Mouse (Mus musculus) regulatory T cell (primary cell): Measurements from ENCODE around the gene Kcnj10.

Experiments used
- in situ Hi-C: fragments of 300-600 bp; cut with MboI, MseI; formaldehyde crosslinking; loops from one replicate; pipeline ENCODE4 v1.15.1; 2025; ENCODE audit warnings: high pct_unique_total_duplicates

Gene Kcnj10

DNA sequence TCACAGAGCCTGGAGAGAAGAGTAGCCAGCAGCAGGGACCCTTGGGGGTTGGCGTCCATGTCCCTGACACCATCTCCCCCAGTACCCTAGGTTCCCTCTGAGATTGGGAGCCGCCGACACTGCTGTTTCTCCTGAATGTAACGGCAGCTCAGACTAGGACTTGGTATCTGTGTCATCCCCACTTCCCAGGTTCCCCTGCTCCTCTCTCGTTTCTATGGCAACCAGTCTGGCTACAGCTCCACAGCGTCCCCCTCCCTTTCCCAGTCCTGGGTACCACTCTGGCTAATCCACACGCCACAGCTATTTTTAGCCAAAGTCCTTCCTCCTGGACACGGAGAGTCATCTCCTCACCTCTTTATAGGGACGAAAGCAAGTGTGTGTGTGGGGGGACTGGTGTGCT, 11.9 kb upstream of the Kcnj10 start, which contains the start of gene Kcnj9:
TSS of gene Kcnj9 (minus strand) at position 188 of the 400 bp plus-strand sequence.
- in situ Hi-C loops, result no loop called here

DNA sequence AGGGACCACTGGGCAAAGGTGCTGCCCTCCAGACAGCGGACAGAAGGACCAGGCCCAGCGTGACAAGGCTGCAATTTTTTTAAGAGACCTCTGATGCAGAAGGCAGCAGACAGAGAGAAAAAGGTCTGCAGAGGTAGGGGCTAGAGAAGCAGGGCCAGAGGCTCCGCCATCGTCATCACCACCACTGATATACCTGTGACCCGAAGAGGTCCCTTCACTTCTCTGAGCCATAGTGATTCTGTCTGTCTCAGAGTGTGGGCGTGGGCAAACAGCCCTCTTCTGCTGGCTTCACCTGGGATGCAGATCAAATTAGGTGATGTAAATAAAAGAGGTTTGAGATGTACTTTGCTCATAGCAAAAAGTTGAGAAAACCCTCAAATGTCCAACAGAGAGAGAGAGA, 11.4 kb upstream of the Kcnj10 start:
- in situ Hi-C loops, result no loop called here

DNA sequence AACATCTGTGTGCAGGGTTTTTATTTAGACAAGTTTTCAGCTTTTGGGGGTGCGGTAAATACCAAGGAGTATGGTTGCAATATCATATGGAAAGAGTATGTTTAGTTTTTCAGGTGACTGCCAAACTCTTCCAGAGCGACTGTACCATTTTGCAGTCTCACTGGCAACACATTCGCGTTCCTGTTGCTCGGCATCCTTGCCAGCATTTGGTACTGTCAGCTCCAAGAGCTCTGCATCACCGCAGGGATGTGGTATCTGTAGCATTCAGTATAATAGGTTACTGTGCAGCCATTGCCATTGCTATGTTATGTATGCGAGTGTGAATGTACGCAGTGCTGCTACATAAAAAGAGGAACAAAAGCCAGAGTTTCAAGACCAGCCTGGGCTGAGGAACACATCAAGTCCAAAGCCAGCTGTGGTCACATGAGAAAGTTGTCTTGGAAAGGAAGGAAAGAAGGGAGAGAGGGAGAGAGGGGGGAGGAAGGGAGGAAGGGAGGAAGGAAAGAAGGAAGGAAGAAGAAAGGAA, 9.5 kb upstream of the Kcnj10 start:
- in situ Hi-C loops, result no loop called here

- in situ Hi-C loops, result no loop called here
Observed at GRCm38 (mm10) chr1:172332925-172333324, 8.1 kb upstream of the Kcnj10 start.

GRCm38 (mm10) chr1:172333512-172333911, 7.5 kb upstream of the Kcnj10 start:
- in situ Hi-C loops, result no loop called here

- in situ Hi-C loops, result no loop called here
Observed at GRCm38 (mm10) chr1:172335804-172336203, 5.2 kb upstream of the Kcnj10 start.

DNA sequence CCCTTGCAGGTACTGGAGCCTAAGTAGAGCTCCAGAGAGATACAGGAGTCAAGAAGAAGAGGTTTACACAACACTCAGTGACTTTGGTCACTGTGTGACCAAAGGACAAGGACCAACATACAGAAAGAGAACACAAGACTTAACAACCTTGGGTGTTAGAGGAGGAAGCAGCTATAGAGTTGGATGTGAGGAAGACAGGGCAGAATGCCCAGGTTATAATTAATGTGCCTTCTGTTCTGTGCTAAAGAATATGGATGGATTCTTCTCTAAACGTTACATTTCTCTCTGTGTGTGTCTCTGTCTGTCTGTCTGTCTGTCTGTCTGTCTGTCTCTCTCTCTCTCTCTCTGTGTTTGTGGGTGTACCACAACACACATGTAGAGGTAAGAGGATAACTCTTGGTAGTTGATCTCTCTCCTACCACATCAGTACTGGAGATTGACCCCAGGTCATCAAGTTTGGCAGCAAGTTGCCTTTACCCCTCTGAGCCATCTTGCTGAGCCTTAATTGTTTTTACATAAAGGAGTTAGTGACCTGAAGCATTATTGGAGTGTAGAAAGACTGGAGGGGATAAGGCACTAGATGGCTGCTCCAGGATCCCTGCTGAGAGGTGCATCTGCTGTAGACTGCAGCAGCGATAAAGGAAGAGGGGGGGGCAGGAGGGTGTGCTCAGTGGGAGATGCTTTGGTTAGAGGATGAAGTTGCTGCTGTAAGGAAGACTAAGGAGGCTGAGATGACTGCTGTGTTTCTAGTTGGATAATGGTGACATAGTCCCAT, 3.4 kb upstream of the Kcnj10 start:
- in situ Hi-C loops, result no loop called here

DNA sequence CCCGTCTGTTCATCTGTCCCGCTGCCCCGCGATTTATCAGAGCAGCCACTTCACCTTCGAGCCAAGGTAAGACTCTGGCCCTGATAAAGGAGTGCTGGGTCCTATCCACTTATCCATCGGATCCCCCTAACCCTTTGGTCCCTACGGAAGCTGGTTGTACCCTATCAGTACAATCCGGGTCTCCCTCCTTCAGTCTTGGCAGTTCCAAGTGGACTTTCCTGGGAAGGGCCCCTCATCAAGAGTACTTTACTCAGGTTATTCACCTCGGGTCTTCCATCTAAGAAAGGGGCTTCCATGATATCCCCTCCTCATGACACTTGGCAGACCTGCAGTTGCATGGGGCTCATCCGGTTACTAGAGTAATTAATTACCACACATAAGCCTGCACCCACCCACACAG, 376 bp downstream of the Kcnj10 start:
- in situ Hi-C loops, result no loop called here

- in situ Hi-C loops, result no loop called here
Observed at GRCm38 (mm10) chr1:172342729-172343128, 1.7 kb downstream of the Kcnj10 start.

GRCm38 (mm10) chr1:172343914-172344313, 2.9 kb downstream of the Kcnj10 start:
- in situ Hi-C loops, result no loop called here

DNA sequence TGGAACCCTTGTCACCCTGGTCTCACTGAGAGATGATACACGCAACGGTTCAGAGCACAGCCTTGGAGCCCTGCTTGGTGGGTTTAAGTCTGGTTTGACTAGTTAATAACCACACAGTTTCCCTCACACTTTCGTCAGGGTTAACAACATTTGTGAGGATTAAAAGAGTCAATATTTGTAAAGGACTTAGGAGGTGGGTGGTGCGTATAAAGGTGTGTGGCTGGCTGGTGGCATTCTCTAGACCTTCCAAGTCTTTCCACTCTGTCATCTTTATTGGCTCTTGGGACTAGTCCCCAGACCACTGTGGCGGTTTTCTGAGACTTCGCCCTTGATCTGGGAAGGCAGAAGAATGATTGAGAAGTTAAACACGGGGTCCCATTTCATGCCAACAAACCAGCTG, 3.8 kb downstream of the Kcnj10 start:
- in situ Hi-C loops, result no loop called here

DNA sequence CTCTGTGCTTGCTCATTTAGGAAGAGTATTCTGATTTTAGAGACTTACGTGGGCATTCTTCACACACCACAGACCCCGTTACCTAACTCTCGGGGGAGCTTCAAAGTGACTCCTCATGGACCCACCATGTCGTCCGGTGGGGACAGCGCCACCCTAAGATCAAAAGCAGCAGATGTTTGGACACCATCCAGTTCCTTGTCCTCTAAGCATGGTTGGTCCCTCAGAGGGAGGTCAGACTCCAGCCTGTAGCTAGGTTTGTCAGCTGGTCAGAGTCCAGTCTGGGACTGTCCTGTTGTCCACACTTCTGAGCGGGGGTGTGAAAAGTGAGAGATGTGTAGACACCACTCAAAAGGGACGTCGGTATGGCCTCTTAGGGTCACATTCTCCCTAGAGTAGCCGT, 5.7 kb downstream of the Kcnj10 start:
- in situ Hi-C loops, result no loop called here

GRCm38 (mm10) chr1:172347382-172347781, 6.4 kb downstream of the Kcnj10 start:
- in situ Hi-C loops, result no loop called here

DNA sequence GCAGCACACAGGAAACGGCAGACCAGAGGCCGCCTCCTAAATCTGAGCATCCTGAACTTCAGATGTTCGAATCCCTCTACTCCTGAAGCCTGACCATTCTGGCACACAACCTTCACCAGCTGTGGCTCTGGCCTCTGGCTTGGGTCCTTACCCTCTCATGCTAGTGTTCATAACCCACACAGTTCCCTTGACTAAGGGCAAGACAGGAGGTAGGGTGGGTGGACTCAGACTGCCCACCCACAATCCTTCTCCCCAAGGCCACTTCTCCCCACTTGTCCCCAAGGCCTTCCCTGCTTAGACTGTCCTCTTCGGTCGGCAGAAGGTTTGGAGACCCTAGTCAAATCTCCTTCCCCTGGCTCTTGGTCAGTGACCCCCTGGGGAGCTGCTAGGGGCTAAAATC, 8.5 kb downstream of the Kcnj10 start:
- in situ Hi-C loops, result no loop called here

DNA sequence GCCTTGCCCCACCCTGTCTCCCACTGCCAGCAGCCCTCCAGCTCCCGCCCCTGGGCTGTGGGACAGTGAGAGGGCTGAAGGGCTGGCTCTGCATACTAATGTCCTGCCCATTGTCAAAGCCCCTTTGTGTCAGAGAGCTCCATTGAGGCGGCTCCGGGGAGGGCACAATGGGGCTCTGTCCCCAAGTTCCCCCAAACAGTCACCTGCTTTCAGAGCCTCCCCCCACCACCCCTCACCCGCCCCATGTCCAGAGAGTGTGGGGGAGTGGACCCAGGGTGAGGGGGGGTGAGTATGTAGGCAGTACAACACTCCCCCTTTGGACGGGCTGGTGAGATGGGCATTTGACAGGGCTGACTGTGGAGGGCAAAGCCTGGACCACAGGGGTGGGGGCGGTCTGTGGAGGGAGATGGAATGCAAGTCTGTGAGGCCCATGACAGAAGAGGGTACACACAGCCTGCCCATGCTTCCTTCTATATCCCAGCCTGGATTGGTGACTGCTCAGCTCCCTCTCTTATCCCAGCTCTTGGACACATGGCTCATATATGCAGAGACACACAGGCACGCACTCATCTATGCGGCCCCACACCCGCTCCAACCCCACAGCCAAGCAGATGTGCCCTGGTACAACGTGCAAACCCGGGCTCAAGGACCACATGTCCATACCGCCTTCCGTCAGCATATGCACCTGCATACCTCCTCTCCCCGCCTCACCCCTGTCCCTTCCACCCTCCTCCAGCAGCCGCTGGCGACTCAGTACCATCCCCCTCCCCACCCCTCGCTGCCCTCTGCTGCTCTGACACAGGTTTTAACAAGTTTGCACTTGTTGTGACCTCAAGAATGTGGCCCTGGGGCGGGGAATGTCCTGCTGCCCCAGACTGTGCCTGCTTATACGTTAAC, 9.2 kb downstream of the Kcnj10 start:
- in situ Hi-C loops, result no loop called here

GRCm38 (mm10) chr1:172352001-172352400, 11.0 kb downstream of the Kcnj10 start:
- in situ Hi-C loops, result no loop called here

DNA sequence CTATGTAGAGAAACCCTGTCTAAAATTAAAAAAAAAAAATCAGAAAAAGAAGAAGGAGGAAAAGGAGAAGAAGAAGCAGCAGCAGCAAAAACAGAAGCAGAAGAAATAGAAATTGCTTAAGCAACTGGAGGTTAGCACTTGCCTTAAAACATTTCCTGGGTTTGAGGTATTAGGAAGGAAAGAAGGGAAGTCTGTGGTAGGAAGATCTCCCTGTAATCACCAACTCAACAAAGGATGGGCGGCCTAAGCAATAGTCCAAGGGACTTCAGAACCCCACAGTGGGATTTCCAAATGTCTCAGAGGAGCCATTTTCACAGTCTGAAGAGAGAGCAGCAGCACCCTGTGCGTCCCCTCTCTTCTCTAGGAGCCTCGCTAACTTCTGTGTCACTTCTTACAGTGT, 11.4 kb downstream of the Kcnj10 start:
- in situ Hi-C loops, result no loop called here

GRCm38 (mm10) chr1:172355336-172355735, 14.3 kb downstream of the Kcnj10 start:
- in situ Hi-C loops, result no loop called here

DNA sequence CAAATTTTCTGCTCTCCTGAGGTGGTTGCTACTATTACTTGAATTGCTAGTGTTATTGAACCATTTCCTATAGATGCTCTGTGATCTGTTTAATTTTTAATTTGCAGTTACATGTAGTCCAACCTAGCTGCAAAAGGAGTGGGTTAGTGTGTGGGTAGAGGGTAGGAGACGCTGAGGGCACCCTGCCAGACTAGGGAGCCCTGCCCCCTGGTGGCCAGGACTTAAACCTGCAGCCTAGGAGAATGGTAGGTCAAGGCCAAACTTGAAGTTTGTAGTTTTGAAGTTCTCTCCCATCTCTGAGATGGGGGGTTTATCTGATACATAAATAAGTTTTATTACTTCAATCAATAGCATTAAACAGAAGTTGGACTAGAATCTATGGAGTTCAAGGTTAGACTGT, 16.5 kb downstream of the Kcnj10 start:
- in situ Hi-C loops, result no loop called here

GRCm38 (mm10) chr1:172358341-172358740, 17.3 kb downstream of the Kcnj10 start:
- in situ Hi-C loops, result no loop called here

DNA sequence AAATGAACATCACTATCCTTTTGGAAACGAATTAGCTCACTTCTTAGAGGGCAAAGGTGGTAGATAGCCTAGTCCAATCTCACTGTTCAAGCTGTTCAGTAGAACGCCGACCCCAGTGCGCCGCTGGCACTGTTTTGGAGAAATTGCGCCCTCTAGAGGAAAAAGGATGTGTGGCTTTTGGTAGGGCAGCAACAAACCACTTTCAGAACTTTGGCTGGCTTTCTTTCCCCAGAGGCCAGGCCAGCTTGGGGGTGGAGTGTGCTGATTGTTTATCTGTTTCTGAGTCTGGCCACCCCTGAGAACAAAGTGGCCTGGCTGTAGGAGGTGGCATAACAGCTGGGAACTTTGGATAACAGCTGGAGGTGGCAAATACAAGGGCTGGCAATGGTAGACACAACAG, 23.7 kb downstream of the Kcnj10 start:
- in situ Hi-C loops, result no loop called here

DNA sequence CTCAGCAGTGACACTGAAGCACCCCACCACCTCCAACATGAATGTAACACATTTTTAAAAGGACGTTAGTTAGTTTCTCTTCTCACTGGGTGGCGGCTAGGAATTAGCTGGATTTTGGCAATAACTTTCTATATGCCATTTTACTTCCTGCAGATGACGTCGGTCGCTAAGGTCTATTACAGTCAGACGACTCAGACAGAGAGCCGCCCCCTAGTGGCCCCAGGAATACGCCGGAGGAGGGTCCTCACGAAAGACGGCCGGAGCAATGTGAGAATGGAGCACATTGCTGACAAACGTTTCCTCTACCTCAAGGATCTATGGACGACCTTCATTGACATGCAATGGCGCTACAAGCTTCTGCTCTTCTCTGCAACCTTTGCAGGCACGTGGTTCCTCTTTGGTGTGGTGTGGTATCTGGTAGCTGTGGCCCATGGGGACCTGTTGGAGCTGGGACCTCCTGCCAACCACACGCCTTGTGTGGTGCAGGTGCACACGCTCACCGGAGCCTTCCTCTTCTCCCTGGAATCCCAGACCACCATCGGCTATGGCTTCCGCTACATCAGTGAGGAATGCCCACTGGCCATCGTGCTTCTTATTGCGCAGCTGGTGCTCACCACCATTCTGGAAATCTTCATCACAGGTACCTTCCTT, 27.9 kb downstream of the Kcnj10 start:
- in situ Hi-C loops, result no loop called here
